Mouse (Mus musculus): Measurements from ENCODE around the gene Zfand3. TPM values are rescaled to one million over a fixed set of nuclear protein-coding genes. Genes with fewer than 3 reads are reported as not detected.

Gene Zfand3
- total and polyA plus RNA-seq, 3 experiments = 23.2 to 44.0 (median 23.5) TPM

DNA sequence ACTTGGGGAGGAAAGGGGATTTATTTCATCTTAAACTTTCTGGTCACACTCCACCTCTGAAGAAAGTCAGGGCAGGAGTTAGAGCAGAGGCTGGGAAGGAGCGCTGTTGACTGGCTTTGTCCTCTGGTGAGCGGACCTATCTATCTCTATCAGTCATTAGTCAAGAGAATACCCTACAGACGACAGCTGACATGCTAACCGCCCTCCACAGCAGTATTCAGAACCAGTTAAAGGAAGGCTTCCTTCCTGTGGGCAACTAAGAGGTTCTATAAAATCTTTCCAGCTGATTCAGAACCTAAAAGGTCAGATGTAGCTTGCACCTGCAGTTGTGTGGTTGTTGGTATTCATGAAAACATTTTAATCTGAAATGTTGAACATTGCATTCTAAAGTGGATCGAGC is 154.8 kb downstream of the Zfand3 start:
- dilution Hi-C loops (cut with MboI; ENCODE audit: extremely low pct_ligation_motif_present, extremely low pct_unique_long_range_greater_than_20kb, low sequenced_read_pairs) (no loop called here), in situ Hi-C loops (cut with MboI; ENCODE audit: low pct_ligation_motif_present, low pct_unique_long_range_greater_than_20kb, low sequenced_read_pairs) (no loop called here)
- Histone ChIP-seq H3K9me3 (replicated peaks; ENCODE audit: low read length) (no peaks in the 10 kb centered on the region), H3K79me2 (replicated peaks; ENCODE audit: control insufficient read depth, extremely low read depth, insufficient read depth, poor library complexity, severe bottlenecking) (no peaks in the 10 kb centered on the region; the same call in 1 of the 2 replicates), H3K27ac (ENCODE audit: insufficient read depth, low read depth) (no peak overlapping the region), H3K4me3 (replicated peaks in 1 of 3; ENCODE audit: low read depth in 2 of 3, low read length in 2 of 3, poor library complexity in 1 of 3) (no peak overlapping the region), H3K4me1 (ENCODE audit: control insufficient read depth in 1 of 2, insufficient read depth in 2 of 2) (peaks cover 0 to under 1% of the 10 kb centered on the region in 2 experiments; a peak in 1 of 4 replicates), H3K36me3 (replicated peaks in 1 of 2; ENCODE audit: control insufficient read depth in 1 of 2, insufficient read depth in 1 of 2, low read length in 1 of 2) (peaks cover 0 to 45% of the 10 kb centered on the region in 2 experiments), H3K27me3 (replicated peaks) (no peaks in the 10 kb centered on the region), H3K4me2 (ENCODE audit: insufficient read depth, low read depth, poor library complexity, severe bottlenecking) (no peak overlapping the region), H3K9ac (ENCODE audit: insufficient read depth, low read depth) (no peak overlapping the region)
- DNase-seq (ENCODE audit: extremely low read depth) = no peak
- TF ChIP-seq POLR2AphosphoS2 (IDR thresholded peaks at IDR 0.05; ENCODE audit: low read depth, low read length) (no peak), BHLHE40 (IDR thresholded peaks at IDR 0.05; ENCODE audit: low read depth, low read length) (no peak), E2F4 (IDR thresholded peaks at IDR 0.05; ENCODE audit: insufficient replicate concordance, low read depth, low read length) (no peak), PAX5 (IDR thresholded peaks at IDR 0.05; ENCODE audit: low read length) (no peak), ZNF384 (IDR thresholded peaks at IDR 0.05; ENCODE audit: low read depth, low read length) (no peak), MYC (IDR thresholded peaks at IDR 0.05; ENCODE audit: low read depth, low read length) (no peak), JUND (conservative IDR thresholded peaks at IDR 0.05; ENCODE audit: low read depth, low read length) (no peak), HCFC1 (IDR thresholded peaks at IDR 0.05; ENCODE audit: low read depth, low read length) (no peak)

DNA sequence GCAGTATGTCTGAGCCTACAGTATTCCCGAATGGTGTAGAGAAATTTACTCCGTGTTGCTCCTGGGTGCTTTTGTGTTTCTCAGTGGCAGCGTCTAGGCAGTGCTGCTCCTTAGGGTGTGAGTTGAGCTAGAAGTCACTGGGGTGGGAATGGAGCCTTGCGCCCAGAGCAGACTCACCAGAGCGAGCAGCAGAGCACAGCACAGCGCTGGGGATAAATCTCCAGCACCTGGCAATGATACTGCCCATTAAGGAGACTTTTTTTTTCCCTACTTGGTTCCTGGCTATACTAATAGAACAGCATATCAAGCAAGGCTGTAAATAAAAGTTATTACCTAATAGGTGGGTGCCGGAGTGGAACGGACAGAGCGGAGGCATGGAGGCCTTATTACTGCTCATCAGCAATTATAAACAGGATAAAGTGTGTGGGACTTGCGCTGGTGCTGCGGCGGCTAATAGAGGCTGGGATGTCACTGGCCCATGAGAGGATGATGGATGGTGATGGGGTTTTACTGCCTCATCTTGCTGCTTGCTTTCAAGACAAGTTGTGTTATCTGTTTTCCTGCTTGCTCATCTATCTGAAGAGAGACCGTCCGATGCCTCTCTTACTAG is 156.4 kb downstream of the Zfand3 start:
- H3K79me2 ChIP-seq (replicated peaks; ENCODE audit: control insufficient read depth, extremely low read depth, insufficient read depth, poor library complexity, severe bottlenecking) = no peaks in the 10 kb centered on the region; the same call in 1 of the 2 replicates
- H3K4me3 ChIP-seq (replicated peaks in 1 of 3; ENCODE audit: low read depth in 2 of 3, low read length in 2 of 3, poor library complexity in 1 of 3) = no peak overlapping the region
- H3K9ac ChIP-seq (ENCODE audit: insufficient read depth, low read depth) = no peak overlapping the region
- in situ Hi-C loops (cut with MboI; ENCODE audit: low pct_ligation_motif_present, low pct_unique_long_range_greater_than_20kb, low sequenced_read_pairs) = no loop called here
- no peaks in the 10 kb centered on the region for H3K4me1 ChIP-seq (ENCODE audit: control insufficient read depth in 1 of 2, insufficient read depth in 2 of 2)
- no peak overlapping the region for H3K27ac ChIP-seq (ENCODE audit: insufficient read depth, low read depth)
- H3K27me3 ChIP-seq (replicated peaks) = no peaks in the 10 kb centered on the region
- H3K4me2 ChIP-seq (ENCODE audit: insufficient read depth, low read depth, poor library complexity, severe bottlenecking) = no peak overlapping the region
- H3K36me3 ChIP-seq (replicated peaks in 1 of 2; ENCODE audit: control insufficient read depth in 1 of 2, insufficient read depth in 1 of 2, low read length in 1 of 2) = peaks cover 0 to 38% of the 10 kb centered on the region in 2 experiments
- dilution Hi-C loops (cut with MboI; ENCODE audit: extremely low pct_ligation_motif_present, extremely low pct_unique_long_range_greater_than_20kb, low sequenced_read_pairs) = no loop called here
- TF ChIP-seq POLR2A (IDR thresholded peaks at IDR 0.05; ENCODE audit: low read depth, low read length) = no peak
- TF ChIP-seq E2F4 (IDR thresholded peaks at IDR 0.05; ENCODE audit: insufficient replicate concordance, low read depth, low read length) = no peak
- no peak for TF ChIP-seq MAX (IDR thresholded peaks at IDR 0.05; ENCODE audit: low read length)
- TF ChIP-seq CTCF (conservative IDR thresholded peaks at IDR 0.05 in 1 of 2, IDR thresholded peaks at IDR 0.05 in 1 of 2; ENCODE audit: low read depth in 2 of 2, low read length in 2 of 2) = no peak
- no peak for TF ChIP-seq MAFK (IDR thresholded peaks at IDR 0.05; ENCODE audit: insufficient replicate concordance, low read length)
- TF ChIP-seq USF2 (conservative IDR thresholded peaks at IDR 0.05; ENCODE audit: low read depth, low read length) = no peak
- TF ChIP-seq MAZ (IDR thresholded peaks at IDR 0.05; ENCODE audit: low read depth, low read length) = no peak
- no peak for TF ChIP-seq SIN3A (IDR thresholded peaks at IDR 0.05; ENCODE audit: low read length)
- TF ChIP-seq PAX5 (IDR thresholded peaks at IDR 0.05; ENCODE audit: low read length) = no peak
- no peak for TF ChIP-seq BHLHE40 (IDR thresholded peaks at IDR 0.05; ENCODE audit: low read depth, low read length)
- TF ChIP-seq ZMIZ1 (IDR thresholded peaks at IDR 0.05; ENCODE audit: low read depth, low read length) = no peak
- no peak for TF ChIP-seq ZKSCAN1 (IDR thresholded peaks at IDR 0.05; ENCODE audit: borderline replicate concordance, low read depth, low read length)
- no peak for TF ChIP-seq NRF1 (IDR thresholded peaks at IDR 0.05; ENCODE audit: low read depth, low read length)
- no peak for DNase-seq (ENCODE audit: extremely low read depth)
- no peaks in the 10 kb centered on the region for H3K9me3 ChIP-seq (replicated peaks; ENCODE audit: low read length)
